Mouse (Mus musculus) kidney, embryonic 15.5 days (tissue): ENCODE data around the gene Syn2. TPM values are rescaled to one million over a fixed set of nuclear protein-coding genes. Genes with fewer than 3 reads are reported as not detected.
A peak's percentile ranks its signal among the peaks of the same experiment; 100 is the strongest.

Source experiments
- ATAC-seq: fragments of 200-750 bp; cut with Nextera tagmentation; replicated peaks from 2 replicates; pipeline ENCODE4 v1.8.0; 2017; ENCODE audit warnings: moderate TSS enrichment; ENCODE audit not compliant: low FRiP score
- H3K27ac ChIP-seq: fragments of 300-500 bp; sonication (generic); 2 replicates; pipeline ENCODE4 v1.5.1; 2015; ENCODE audit warnings: mild to moderate bottlenecking, inconsistent platforms
- H3K27me3 ChIP-seq: fragments of 300-500 bp; sonication (generic); 2 replicates; pipeline ENCODE4 v1.6.1; 2015; ENCODE audit warnings: inconsistent platforms
- H3K36me3 ChIP-seq: fragments of 300-500 bp; sonication (generic); 2 replicates; pipeline ENCODE4 v1.6.1; 2015; ENCODE audit warnings: inconsistent platforms
- H3K4me1 ChIP-seq: fragments of 300-500 bp; sonication (generic); 2 replicates; pipeline ENCODE4 v1.6.1; 2015; ENCODE audit warnings: inconsistent platforms
- H3K4me2 ChIP-seq: fragments of 300-500 bp; sonication (generic); 2 replicates; pipeline ENCODE4 v1.6.1; 2015; ENCODE audit warnings: moderate library complexity, mild to moderate bottlenecking, inconsistent platforms
- H3K4me3 ChIP-seq: fragments of 300-500 bp; sonication (generic); replicated peaks from 2 replicates; pipeline ENCODE4 v1.5.1; 2015; ENCODE audit warnings: mild to moderate bottlenecking, inconsistent platforms
- H3K9ac ChIP-seq: fragments of 300-500 bp; sonication (generic); 2 replicates; pipeline ENCODE4 v1.6.1; 2015; ENCODE audit warnings: mild to moderate bottlenecking, inconsistent platforms
- H3K9me3 ChIP-seq: fragments of 300-500 bp; sonication (generic); replicated peaks from 2 replicates; pipeline ENCODE4 v1.6.1; 2016; ENCODE audit warnings: inconsistent platforms
- WGBS: fragments of 180-500 bp; shearing (Covaris S2); methylation state at CpG from one replicate; pipeline ENCODE4 v1.1.7; 2015; ENCODE audit warnings: mixed read lengths; 5-methylcytosine and 5-hydroxymethylcytosine counted together
- polyA plus RNA-seq: library from polyadenylated mRNA; unstranded; fragments of >200 nt; fragmentation: Nextera tagmentation; extraction: Ambion mirVana; gene quantifications from 2 replicates; pipeline ENCODE4 v1.2.1, GENCODE M21; 2015

Gene Syn2
- polyA plus RNA-seq: 1.8 and 3.5 TPM in 2 replicates

GRCm38 (mm10) chr6:115134501-115135331 is at the start of gene Syn2:
Syn2 (plus strand) TSS chr6:115134902.
- peak within 1 kb of the TSS; percentile 97 for H3K4me2 ChIP-seq
- peaks cover 63% of the 10 kb centered on the region for H3K27me3 ChIP-seq
- under 1% methylated on average over 67 of the region's 75 CpGs for WGBS

GRCm38 (mm10) chr6:115085274-115085841 is 49.3 kb upstream of the Syn2 start:
- Histone ChIP-seq H3K4me1 (no peaks in the 10 kb centered on the region), H3K27me3 (no peaks in the 10 kb centered on the region), H3K9ac (no peak overlapping the region), H3K27ac (no peak overlapping the region), H3K4me3 (no peak overlapping the region), H3K36me3 (no peaks in the 10 kb centered on the region), H3K4me2 (no peak overlapping the region), H3K9me3 (no peaks in the 10 kb centered on the region)
- no peak for ATAC-seq
- 46% methylated on average over 9 of the region's 9 CpGs for WGBS

More at GRCm38 (mm10) chr6:115134501-115135331, at the start of gene Syn2:
- ATAC-seq: peak; percentile 96
- Histone ChIP-seq H3K9ac (peak within 1 kb of the TSS; percentile 50), H3K27ac (no peak within 1 kb of the TSS), H3K9me3 (no peaks in the 10 kb centered on the region), H3K36me3 (no peaks in the 10 kb centered on the region), H3K4me1 (peaks cover 11% of the 10 kb centered on the region), H3K4me3 (peak within 1 kb of the TSS; percentile 66)

- H3K36me3 ChIP-seq: no peaks in the 10 kb centered on the region
- H3K4me3 ChIP-seq: no peak overlapping the region
- 60% methylated on average over 7 of the region's 7 CpGs for WGBS
- no peak overlapping the region for H3K27ac ChIP-seq
- no peak overlapping the region for H3K9ac ChIP-seq
- H3K9me3 ChIP-seq: no peaks in the 10 kb centered on the region
- ATAC-seq: no peak
- no peaks in the 10 kb centered on the region for H3K4me1 ChIP-seq
- no peaks in the 10 kb centered on the region for H3K27me3 ChIP-seq
- H3K4me2 ChIP-seq: no peak overlapping the region
These were observed 46.2 kb upstream of the Syn2 start for GRCm38 (mm10) chr6:115088314-115089106.

- H3K9me3 ChIP-seq: no peaks in the 10 kb centered on the region
- H3K4me3 ChIP-seq: no peak overlapping the region
- 60% methylated on average over 1 of the region's 1 CpGs for WGBS
- no peaks in the 10 kb centered on the region for H3K27me3 ChIP-seq
- H3K4me2 ChIP-seq: no peak overlapping the region
- ATAC-seq: no peak
- H3K4me1 ChIP-seq: no peaks in the 10 kb centered on the region
- no peaks in the 10 kb centered on the region for H3K36me3 ChIP-seq
- H3K27ac ChIP-seq: no peak overlapping the region
- H3K9ac ChIP-seq: no peak overlapping the region
These were observed 43.0 kb upstream of the Syn2 start for GRCm38 (mm10) chr6:115091737-115092136.

GRCm38 (mm10) chr6:115102542-115102941 is 32.2 kb upstream of the Syn2 start:
- H3K4me1 ChIP-seq: no peaks in the 10 kb centered on the region
- H3K9ac ChIP-seq: no peak overlapping the region
- no peak for ATAC-seq
- H3K4me3 ChIP-seq: no peak overlapping the region
- no peaks in the 10 kb centered on the region for H3K9me3 ChIP-seq
- H3K4me2 ChIP-seq: no peak overlapping the region
- WGBS: 70% methylated on average over 4 of the region's 4 CpGs
- H3K36me3 ChIP-seq: no peaks in the 10 kb centered on the region
- H3K27me3 ChIP-seq: no peaks in the 10 kb centered on the region
- H3K27ac ChIP-seq: no peak overlapping the region

- H3K4me3 ChIP-seq: no peak overlapping the region
- WGBS: 83% methylated on average over 1 of the region's 1 CpGs
- H3K9ac ChIP-seq: no peak overlapping the region
These were observed 23.3 kb upstream of the Syn2 start for GRCm38 (mm10) chr6:115111426-115111825.

GRCm38 (mm10) chr6:115122181-115122580 is 12.5 kb upstream of the Syn2 start:
- no peak for ATAC-seq
- no peak overlapping the region for H3K9ac ChIP-seq
- no peak overlapping the region for H3K4me3 ChIP-seq
- no peaks in the 10 kb centered on the region for H3K9me3 ChIP-seq
- no peaks in the 10 kb centered on the region for H3K4me1 ChIP-seq
- H3K27me3 ChIP-seq: no peaks in the 10 kb centered on the region; the same call in 1 of the 2 replicates
- WGBS: 85% methylated on average over 4 of the region's 4 CpGs
- no peaks in the 10 kb centered on the region for H3K36me3 ChIP-seq
- H3K27ac ChIP-seq: no peak overlapping the region
- H3K4me2 ChIP-seq: no peak overlapping the region

More at GRCm38 (mm10) chr6:115111426-115111825, 23.3 kb upstream of the Syn2 start:
- Histone ChIP-seq H3K9me3 (no peaks in the 10 kb centered on the region), H3K27me3 (no peaks in the 10 kb centered on the region), H3K4me2 (no peak overlapping the region), H3K36me3 (no peaks in the 10 kb centered on the region), H3K27ac (no peak overlapping the region), H3K4me1 (no peaks in the 10 kb centered on the region)
- no peak for ATAC-seq

- H3K4me1 ChIP-seq: no peaks in the 10 kb centered on the region
- no peaks in the 10 kb centered on the region for H3K9me3 ChIP-seq
- H3K4me3 ChIP-seq: no peak overlapping the region
- no peak overlapping the region for H3K27ac ChIP-seq
- no peak overlapping the region for H3K9ac ChIP-seq
- WGBS: 25% methylated on average over 10 of the region's 10 CpGs
- no peak overlapping the region for H3K4me2 ChIP-seq
- ATAC-seq: no peak
- no peaks in the 10 kb centered on the region for H3K36me3 ChIP-seq
- peaks cover 3% of the 10 kb centered on the region; the same call in 1 of the 2 replicates for H3K27me3 ChIP-seq
These were observed 11.2 kb upstream of the Syn2 start for GRCm38 (mm10) chr6:115123262-115124201.

- peaks cover 3% of the 10 kb centered on the region; the same call in 1 of the 2 replicates for H3K27me3 ChIP-seq
- 82% methylated on average over 2 of the region's 2 CpGs for WGBS
These were observed 9.9 kb upstream of the Syn2 start for GRCm38 (mm10) chr6:115124675-115125357.

GRCm38 (mm10) chr6:115125358-115125720 is 9.4 kb upstream of the Syn2 start:
- WGBS: 93% methylated on average over 1 of the region's 1 CpGs
- no peak for ATAC-seq
- Histone ChIP-seq H3K4me3 (no peak overlapping the region), H3K4me2 (no peak overlapping the region), H3K27me3 (peaks cover 3% of the 10 kb centered on the region; the same call in 1 of the 2 replicates), H3K9me3 (no peaks in the 10 kb centered on the region), H3K36me3 (no peaks in the 10 kb centered on the region), H3K9ac (no peak overlapping the region), H3K27ac (no peak overlapping the region), H3K4me1 (no peaks in the 10 kb centered on the region)

More at GRCm38 (mm10) chr6:115124675-115125357, 9.9 kb upstream of the Syn2 start:
- Histone ChIP-seq H3K4me2 (no peak overlapping the region), H3K4me3 (no peak overlapping the region), H3K36me3 (no peaks in the 10 kb centered on the region), H3K27ac (no peak overlapping the region), H3K9ac (no peak overlapping the region), H3K4me1 (no peaks in the 10 kb centered on the region), H3K9me3 (no peaks in the 10 kb centered on the region)
- ATAC-seq: no peak
